Mouse (Mus musculus): ENCODE data around the gene St3gal6.

- TF ChIP-seq EP300 (IDR thresholded peaks at IDR 0.05; ENCODE audit: low read depth) (no peak), CTCF (IDR thresholded peaks at IDR 0.05; ENCODE audit: low read depth) (no peak)
These were observed 49.2 kb downstream of the St3gal6 start for GRCm38 (mm10) chr16:58474875-58475274.

Measured in heart, postnatal 0 days (tissue).